Mouse (Mus musculus) small intestine, adult 2 months (tissue): ENCODE data around the gene Ehbp1l1. TPM values are rescaled to one million over a fixed set of nuclear protein-coding genes. Genes with fewer than 3 reads are reported as not detected.

ENCODE experiments used
- H3K27ac ChIP-seq: fragments of 200-500 bp; 2 replicates; pipeline ENCODE4 v1.5.1; 2012; ENCODE audit warnings: low read depth, low read length, control low read depth, inconsistent platforms; ENCODE audit not compliant: insufficient read depth
- H3K27me3 ChIP-seq: fragments of 200-500 bp; 2 replicates; pipeline ENCODE4 v1.6.1; 2012; ENCODE audit warnings: mild to moderate bottlenecking, moderate library complexity, low read length, inconsistent platforms; ENCODE audit not compliant: control insufficient read depth, insufficient read depth
- H3K36me3 ChIP-seq: fragments of 200-500 bp; 2 replicates; pipeline ENCODE4 v1.6.1; 2012; ENCODE audit warnings: mild to moderate bottlenecking, low read length, control low read depth, inconsistent platforms; ENCODE audit not compliant: control insufficient read depth, insufficient read depth
- H3K4me1 ChIP-seq: fragments of 200-500 bp; 2 replicates; pipeline ENCODE4 v1.6.1; 2012; ENCODE audit warnings: low read length, inconsistent platforms, mixed read lengths; ENCODE audit not compliant: control insufficient read depth, insufficient read depth, insufficient read length
- H3K4me3 ChIP-seq: fragments of 200-500 bp; 2 replicates; pipeline ENCODE4 v1.5.1; 2012; ENCODE audit warnings: low read depth, mild to moderate bottlenecking, control low read depth, inconsistent platforms, low read length, moderate library complexity
- CTCF ChIP-seq: fragments of 200-500 bp; IDR thresholded peaks from 2 replicates; pipeline ENCODE4 v1.5.1; 2012; ENCODE audit warnings: low read depth, mild to moderate bottlenecking, control low read depth, inconsistent platforms, low read length, moderate library complexity, mixed read lengths; ENCODE audit not compliant: insufficient replicate concordance, insufficient read length; ENCODE audit errors: extremely low read depth
- POLR2A ChIP-seq: fragments of 200-500 bp; IDR thresholded peaks from 2 replicates; pipeline ENCODE4 v1.6.1; 2012; ENCODE audit warnings: low read depth, mild to moderate bottlenecking, control low read depth, inconsistent platforms, low read length, moderate library complexity
- WGBS: fragments of 180-500 bp; shearing (Covaris S2); methylation state at CpG from one replicate; pipeline ENCODE4 v1.1.7; 2018; 5-methylcytosine and 5-hydroxymethylcytosine counted together
- polyA plus RNA-seq: library from polyadenylated mRNA; depleted of rRNA; stranded (reverse); fragments of >200 nt; gene quantifications from 2 replicates; pipeline ENCODE4 v1.2.3, GENCODE M21; 2012

The Ehbp1l1 gene
- polyA plus RNA-seq, 1 experiment: 100 TPM

DNA sequence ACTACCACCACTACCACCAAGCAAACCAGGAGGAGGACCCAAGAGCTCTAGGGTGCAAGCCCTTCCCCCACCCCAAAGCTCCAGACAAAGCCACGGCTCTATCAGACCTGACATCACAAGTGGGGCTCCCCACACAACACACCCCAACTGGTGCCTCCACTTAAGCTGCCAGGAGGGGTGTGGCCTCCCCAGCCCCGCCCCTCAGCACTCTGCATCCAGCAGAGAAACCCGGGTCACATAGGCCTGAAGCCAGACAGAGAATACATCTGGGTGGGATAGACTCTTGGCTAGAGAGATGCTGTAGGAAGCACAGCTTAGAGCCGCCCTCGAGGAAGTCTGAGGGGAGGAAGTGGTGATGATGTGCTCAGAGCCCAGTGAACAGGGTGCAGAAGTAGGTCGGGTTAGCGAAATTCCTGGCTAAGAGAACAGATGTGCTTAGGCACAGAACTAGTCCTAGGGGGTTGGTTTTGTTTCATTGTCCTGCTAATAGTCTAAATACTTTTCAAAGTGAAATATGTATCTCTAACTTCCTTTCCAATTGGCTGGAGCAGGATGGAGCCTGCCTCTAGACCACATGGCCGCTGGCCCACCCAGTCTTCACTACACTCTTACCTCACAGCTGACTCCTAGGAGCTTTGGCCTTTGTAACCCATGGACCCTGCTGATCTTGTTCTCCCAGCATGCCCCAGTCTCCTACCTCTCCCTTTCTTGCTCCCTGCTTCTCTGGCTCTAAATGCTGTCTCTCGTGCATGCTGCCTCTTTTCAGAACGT, 21.1 kb downstream of the Ehbp1l1 start:
- H3K27ac ChIP-seq: peak overlapping the region; percentile 25
- H3K4me3 ChIP-seq: no peak overlapping the region
- peaks cover 11% of the 10 kb centered on the region for H3K4me1 ChIP-seq
- no peaks in the 10 kb centered on the region for H3K27me3 ChIP-seq
- WGBS: 42% methylated on average over 10 of the region's 10 CpGs
- peaks cover 58% of the 10 kb centered on the region for H3K36me3 ChIP-seq
- no peak for TF ChIP-seq POLR2A
- no peak for TF ChIP-seq CTCF

- Histone ChIP-seq H3K27me3 (no peaks in the 10 kb centered on the region), H3K27ac (peak within 1 kb of the TSS; percentile 25), H3K4me1 (peaks cover 11% of the 10 kb centered on the region), H3K4me3 (no peak within 1 kb of the TSS), H3K36me3 (peaks cover 60% of the 10 kb centered on the region)
- TF ChIP-seq CTCF (no peak), POLR2A (no peak)
- 45% methylated on average over 17 of the region's 17 CpGs for WGBS
These were observed 21.8 kb downstream of the Ehbp1l1 start, which contains the start of gene Kcnk7 for GRCm38 (mm10) chr19:5704163-5704800. Gene Kcnk7, plus strand, starts transcription at chr19:5704367.

GRCm38 (mm10) chr19:5695849-5696462, 30.2 kb downstream of the Ehbp1l1 start:
- no peak for TF ChIP-seq CTCF
- WGBS: 85% methylated on average over 41 of the region's 41 CpGs
- peaks cover 78% of the 10 kb centered on the region for H3K36me3 ChIP-seq

GRCm38 (mm10) chr19:5693801-5694200, 32.3 kb downstream of the Ehbp1l1 start:
- TF ChIP-seq CTCF: no peak
- TF ChIP-seq POLR2A: no peak
- Histone ChIP-seq H3K27ac (no peak overlapping the region), H3K36me3 (peaks cover 58% of the 10 kb centered on the region), H3K4me1 (peaks cover 22% of the 10 kb centered on the region), H3K4me3 (no peak overlapping the region), H3K27me3 (no peaks in the 10 kb centered on the region)
- 83% methylated on average over 6 of the region's 6 CpGs for WGBS

More at GRCm38 (mm10) chr19:5695849-5696462, 30.2 kb downstream of the Ehbp1l1 start:
- Histone ChIP-seq H3K4me3 (no peak overlapping the region), H3K4me1 (peaks cover 15% of the 10 kb centered on the region), H3K27me3 (no peaks in the 10 kb centered on the region), H3K27ac (no peak overlapping the region)

DNA sequence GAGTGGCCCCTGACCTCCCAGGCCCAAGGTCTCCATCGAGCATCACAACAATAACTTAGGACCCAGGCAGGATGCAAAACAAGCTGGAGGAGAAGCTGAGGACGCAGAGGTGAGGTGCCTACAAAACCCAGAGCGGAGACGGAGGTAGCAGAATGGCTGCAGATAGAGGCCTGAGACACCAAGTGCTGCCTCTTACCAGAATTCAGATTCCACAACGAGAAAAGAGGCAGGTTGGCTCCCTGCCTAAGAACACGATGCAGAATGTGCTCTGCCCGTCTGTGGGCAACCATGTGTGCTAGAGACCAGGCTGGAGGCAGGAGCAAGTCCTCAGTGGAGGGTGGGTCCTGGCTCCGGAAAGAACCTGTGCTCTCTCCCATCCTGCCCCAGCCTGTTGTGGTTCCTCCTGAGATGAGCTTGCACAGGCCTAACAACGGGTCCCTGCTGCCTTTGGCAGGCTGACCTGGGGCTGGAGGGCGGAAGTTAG, 33.2 kb downstream of the Ehbp1l1 start:
- peak overlapping the region; percentile 24; the same call in 1 of the 2 replicates for H3K27ac ChIP-seq
- no peaks in the 10 kb centered on the region for H3K27me3 ChIP-seq
- 64% methylated on average over 10 of the region's 10 CpGs for WGBS
- H3K36me3 ChIP-seq: peaks cover 50% of the 10 kb centered on the region
- H3K4me3 ChIP-seq: peak overlapping the region; percentile 97
- peaks cover 22% of the 10 kb centered on the region for H3K4me1 ChIP-seq
- TF ChIP-seq POLR2A: no peak

DNA sequence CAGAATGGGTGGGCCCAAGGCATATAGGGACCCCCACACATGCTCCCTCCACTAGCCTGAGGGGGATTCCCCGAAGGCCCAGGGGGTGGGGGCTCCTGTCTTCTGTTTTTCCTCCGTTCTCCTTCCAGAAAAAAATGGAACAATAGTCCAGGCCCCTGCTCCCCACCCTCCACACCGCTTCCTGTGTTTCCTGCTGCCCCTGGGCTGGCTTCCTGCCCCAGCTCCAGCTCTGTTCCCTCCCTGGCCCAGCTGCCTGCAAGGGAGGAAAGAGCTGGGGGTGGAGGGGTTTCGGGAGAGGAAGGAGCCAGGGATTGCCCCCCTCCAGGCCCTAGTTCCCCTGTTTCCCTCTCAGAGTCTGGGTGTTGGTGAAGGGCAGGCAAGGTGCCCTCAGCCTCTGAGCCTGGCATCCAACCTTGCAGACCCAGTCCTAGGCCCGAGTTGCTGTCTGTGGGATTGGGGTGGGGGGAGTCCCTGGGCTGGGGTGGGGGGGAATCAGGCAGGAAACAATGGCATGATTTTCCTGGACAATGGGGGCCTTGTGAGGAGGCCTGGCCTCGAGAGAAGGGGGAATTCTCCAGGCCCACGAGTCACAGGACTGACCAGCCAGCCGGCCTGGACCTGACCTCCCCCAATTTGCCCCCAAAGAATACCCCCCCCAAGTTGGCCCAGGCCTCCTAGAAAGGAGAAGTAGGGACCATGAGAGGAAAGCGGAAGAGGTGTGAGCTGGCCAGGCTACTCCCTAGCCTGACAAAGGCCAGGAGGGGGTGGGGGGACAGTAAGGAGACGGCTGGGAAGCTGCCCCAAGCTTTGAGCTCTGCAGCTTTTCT, 33.8 kb downstream of the Ehbp1l1 start:
- Histone ChIP-seq H3K4me3 (peak overlapping the region; percentile 97), H3K4me1 (peaks cover 25% of the 10 kb centered on the region), H3K36me3 (peaks cover 44% of the 10 kb centered on the region), H3K27ac (peak overlapping the region; percentile 39), H3K27me3 (no peaks in the 10 kb centered on the region)
- TF ChIP-seq POLR2A (no peak), CTCF (no peak)
- WGBS: 61% methylated on average over 10 of the region's 10 CpGs
